Mouse (Mus musculus): ENCODE data around the gene Slc8a1. TPM values are rescaled to one million over a fixed set of nuclear protein-coding genes. Genes with fewer than 3 reads are reported as not detected.

Slc8a1 gene
- total and polyA plus RNA-seq, 3 experiments = 49.9 to 460 (median 426) TPM

GRCm38 (mm10) chr17:81397434-81397833 is 340.7 kb downstream of the Slc8a1 start:
- H3K36me3 ChIP-seq (ENCODE audit: control insufficient read depth, insufficient read depth, low read length) = peaks cover 9% of the 10 kb centered on the region
- no peak overlapping the region for H3K27ac ChIP-seq
- H3K4me1 ChIP-seq (ENCODE audit: control insufficient read depth, insufficient read depth, low read length) = no peaks in the 10 kb centered on the region
- no peak overlapping the region for H3K4me3 ChIP-seq
- 81% methylated on average over 1 of the region's 1 CpGs for WGBS
- intact Hi-C loops (cut with DNase I) = no loop called here
- TF ChIP-seq EP300 (IDR thresholded peaks at IDR 0.05; ENCODE audit: insufficient read depth, low read depth, low read length) (no peak), CTCF (IDR thresholded peaks at IDR 0.05) (no peak), POLR2A (IDR thresholded peaks at IDR 0.05; ENCODE audit: insufficient read depth, low read depth, low read length) (no peak)
- DNase-seq = no peak
- no peaks in the 10 kb centered on the region for H3K27me3 ChIP-seq (ENCODE audit: control insufficient read depth, insufficient read depth, low read length)
- H3K79me2 ChIP-seq (replicated peaks; ENCODE audit: control insufficient read depth, insufficient read depth, low read length) = no peaks in the 10 kb centered on the region; the same call in 1 of the 2 replicates
- no peak overlapping the region for H3K9ac ChIP-seq (ENCODE audit: low read depth, low read length)

DNA sequence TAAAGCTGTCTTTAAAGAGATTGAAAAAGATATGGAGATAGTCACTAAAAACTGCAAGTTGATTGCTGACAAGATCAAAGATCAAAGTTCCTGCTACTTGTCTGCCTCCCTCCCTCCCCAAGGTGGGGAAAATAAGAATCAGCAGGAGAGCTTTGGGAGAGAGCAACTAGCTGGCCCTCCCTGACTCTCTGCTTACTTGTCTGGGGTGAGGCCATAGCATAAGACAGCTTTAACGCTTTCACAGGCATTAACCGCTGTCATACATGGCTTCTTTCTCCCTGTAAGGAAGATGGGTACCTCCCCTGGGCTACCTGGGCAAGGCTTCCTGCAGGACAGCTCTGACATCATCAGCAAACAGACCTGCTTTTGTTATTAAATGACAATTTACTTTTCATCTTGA is 344.1 kb downstream of the Slc8a1 start:
- Histone ChIP-seq H3K4me3 (no peak overlapping the region), H3K4me1 (ENCODE audit: control insufficient read depth, insufficient read depth, low read length) (no peaks in the 10 kb centered on the region), H3K36me3 (ENCODE audit: control insufficient read depth, insufficient read depth, low read length) (peaks cover 3% of the 10 kb centered on the region), H3K9ac (ENCODE audit: low read depth, low read length) (no peak overlapping the region), H3K27me3 (ENCODE audit: control insufficient read depth, insufficient read depth, low read length) (no peaks in the 10 kb centered on the region), H3K79me2 (replicated peaks; ENCODE audit: control insufficient read depth, insufficient read depth, low read length) (no peaks in the 10 kb centered on the region; the same call in 1 of the 2 replicates), H3K27ac (no peak overlapping the region)
- WGBS = 80% methylated on average over 2 of the region's 2 CpGs
- DNase-seq = no peak
- TF ChIP-seq POLR2A (IDR thresholded peaks at IDR 0.05; ENCODE audit: insufficient read depth, low read depth, low read length) (no peak), CTCF (IDR thresholded peaks at IDR 0.05) (no peak), EP300 (IDR thresholded peaks at IDR 0.05; ENCODE audit: insufficient read depth, low read depth, low read length) (no peak)
- intact Hi-C loops (cut with DNase I) = no loop called here

GRCm38 (mm10) chr17:81393040-81393439 is 345.1 kb downstream of the Slc8a1 start:
- H3K9ac ChIP-seq (ENCODE audit: low read depth, low read length) = no peak overlapping the region
- 55% methylated on average over 4 of the region's 4 CpGs for WGBS
- peaks cover 3% of the 10 kb centered on the region for H3K36me3 ChIP-seq (ENCODE audit: control insufficient read depth, insufficient read depth, low read length)

GRCm38 (mm10) chr17:81391478-81391877 is 346.7 kb downstream of the Slc8a1 start:
- no peaks in the 10 kb centered on the region for H3K4me1 ChIP-seq (ENCODE audit: control insufficient read depth, insufficient read depth, low read length)
- H3K4me3 ChIP-seq = no peak overlapping the region
- intact Hi-C loops (cut with DNase I) = no loop called here
- no peak for TF ChIP-seq CTCF (IDR thresholded peaks at IDR 0.05)
- no peak for TF ChIP-seq EP300 (IDR thresholded peaks at IDR 0.05; ENCODE audit: insufficient read depth, low read depth, low read length)
- no peak for TF ChIP-seq POLR2A (IDR thresholded peaks at IDR 0.05; ENCODE audit: insufficient read depth, low read depth, low read length)
- no peak overlapping the region for H3K9ac ChIP-seq (ENCODE audit: low read depth, low read length)
- DNase-seq = no peak
- WGBS = 93% methylated on average over 7 of the region's 7 CpGs
- H3K27me3 ChIP-seq (ENCODE audit: control insufficient read depth, insufficient read depth, low read length) = no peaks in the 10 kb centered on the region
- H3K79me2 ChIP-seq (replicated peaks; ENCODE audit: control insufficient read depth, insufficient read depth, low read length) = no peaks in the 10 kb centered on the region; the same call in 1 of the 2 replicates
- H3K36me3 ChIP-seq (ENCODE audit: control insufficient read depth, insufficient read depth, low read length) = peaks cover 6% of the 10 kb centered on the region
- H3K27ac ChIP-seq = no peak overlapping the region

More at GRCm38 (mm10) chr17:81393040-81393439, 345.1 kb downstream of the Slc8a1 start:
- DNase-seq = no peak
- TF ChIP-seq POLR2A (IDR thresholded peaks at IDR 0.05; ENCODE audit: insufficient read depth, low read depth, low read length) (no peak), CTCF (IDR thresholded peaks at IDR 0.05) (no peak), EP300 (IDR thresholded peaks at IDR 0.05; ENCODE audit: insufficient read depth, low read depth, low read length) (no peak)
- Histone ChIP-seq H3K79me2 (replicated peaks; ENCODE audit: control insufficient read depth, insufficient read depth, low read length) (no peaks in the 10 kb centered on the region; the same call in 1 of the 2 replicates), H3K4me3 (no peak overlapping the region), H3K27ac (no peak overlapping the region), H3K4me1 (ENCODE audit: control insufficient read depth, insufficient read depth, low read length) (no peaks in the 10 kb centered on the region), H3K27me3 (ENCODE audit: control insufficient read depth, insufficient read depth, low read length) (no peaks in the 10 kb centered on the region)
- intact Hi-C loops (cut with DNase I) = no loop called here

DNA sequence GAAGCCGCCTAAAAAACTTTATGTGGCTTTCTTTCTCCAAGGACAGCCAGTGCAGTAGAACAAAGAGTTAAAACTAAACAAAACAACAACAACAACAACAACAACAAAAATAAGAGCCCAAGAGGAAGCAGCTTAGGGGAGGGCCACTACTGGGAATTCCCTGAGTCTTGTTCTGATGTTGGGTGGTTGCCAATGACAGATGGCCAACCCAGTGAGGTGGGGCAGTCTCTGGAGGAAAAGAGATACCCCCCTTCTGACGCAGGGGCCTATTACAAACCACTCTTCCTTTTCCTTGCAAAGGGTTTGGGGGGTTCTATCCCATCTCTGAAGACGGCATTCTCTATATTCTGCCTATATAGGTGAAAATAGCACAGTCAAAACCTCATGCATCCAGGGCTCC is 347.4 kb downstream of the Slc8a1 start:
- Histone ChIP-seq H3K27me3 (ENCODE audit: control insufficient read depth, insufficient read depth, low read length) (no peaks in the 10 kb centered on the region), H3K9ac (ENCODE audit: low read depth, low read length) (no peak overlapping the region), H3K79me2 (replicated peaks; ENCODE audit: control insufficient read depth, insufficient read depth, low read length) (no peaks in the 10 kb centered on the region; the same call in 1 of the 2 replicates), H3K27ac (no peak overlapping the region), H3K4me3 (no peak overlapping the region), H3K36me3 (ENCODE audit: control insufficient read depth, insufficient read depth, low read length) (peaks cover 7% of the 10 kb centered on the region), H3K4me1 (ENCODE audit: control insufficient read depth, insufficient read depth, low read length) (no peaks in the 10 kb centered on the region)
- TF ChIP-seq CTCF (IDR thresholded peaks at IDR 0.05) (no peak), POLR2A (IDR thresholded peaks at IDR 0.05; ENCODE audit: insufficient read depth, low read depth, low read length) (no peak), EP300 (IDR thresholded peaks at IDR 0.05; ENCODE audit: insufficient read depth, low read depth, low read length) (no peak)
- intact Hi-C loops (cut with DNase I) = no loop called here
- WGBS = 59% methylated on average over 3 of the region's 3 CpGs
- DNase-seq = no peak

GRCm38 (mm10) chr17:81386118-81386517 is 352.1 kb downstream of the Slc8a1 start:
- H3K36me3 ChIP-seq (ENCODE audit: control insufficient read depth, insufficient read depth, low read length) = peaks cover 7% of the 10 kb centered on the region
- WGBS = 70% methylated on average over 2 of the region's 2 CpGs
- TF ChIP-seq POLR2A (IDR thresholded peaks at IDR 0.05; ENCODE audit: insufficient read depth, low read depth, low read length) = no peak
- TF ChIP-seq EP300 (IDR thresholded peaks at IDR 0.05; ENCODE audit: insufficient read depth, low read depth, low read length) = no peak
- no peak for TF ChIP-seq CTCF (IDR thresholded peaks at IDR 0.05)
- H3K27ac ChIP-seq = no peak overlapping the region
- intact Hi-C loops (cut with DNase I) = no loop called here
- no peaks in the 10 kb centered on the region for H3K27me3 ChIP-seq (ENCODE audit: control insufficient read depth, insufficient read depth, low read length)
- no peak overlapping the region for H3K4me3 ChIP-seq
- DNase-seq = no peak
- no peaks in the 10 kb centered on the region for H3K79me2 ChIP-seq (replicated peaks; ENCODE audit: control insufficient read depth, insufficient read depth, low read length)
- H3K9ac ChIP-seq (ENCODE audit: low read depth, low read length) = no peak overlapping the region
- no peaks in the 10 kb centered on the region for H3K4me1 ChIP-seq (ENCODE audit: control insufficient read depth, insufficient read depth, low read length)

Measured in heart, adult 2 months (tissue).